In genomic region chr15:62402142-62402541, GRCm38 (mm10) we compare ENCODE assay signal across 13 mouse cellular contexts.
"Had no signal": no experiment of that assay in that cellular context is flagged by ENCODE, and none has a peak within 500 bp of the region (broad histone marks: within the 10 kb centered on the region; RNA-seq: fewer than 3 reads in every experiment).

No protein-coding gene starts in this region.

- H3K36me3 ChIP-seq: limb, embryonic 12.5 days; limb, embryonic 15.5 days; midbrain, embryonic 13.5 days had no signal

- DNase-seq: left cerebral cortex, postnatal 4 days; liver, postnatal 0 days; lung, embryonic 14.5 days; thymus, adult 18-20 months; thymus, postnatal 36 days had no signal

- H3K9me3 ChIP-seq: limb, embryonic 12.5 days; limb, embryonic 15.5 days; midbrain, embryonic 13.5 days had no signal

- H3K4me1 ChIP-seq: limb, embryonic 12.5 days; limb, embryonic 15.5 days; midbrain, embryonic 13.5 days had no signal

- ATAC-seq: intestine, postnatal 0 days; liver, postnatal 0 days; lung, postnatal 0 days; midbrain, embryonic 13.5 days; midbrain, embryonic 16.5 days had no signal

- H3K4me2 ChIP-seq: limb, embryonic 12.5 days; limb, embryonic 15.5 days; liver, embryonic 11.5 days; lung, embryonic 14.5 days; midbrain, embryonic 13.5 days had no signal

- H3K27ac ChIP-seq: limb, embryonic 12.5 days; limb, embryonic 15.5 days; liver, embryonic 14.5 days; midbrain, embryonic 13.5 days had no signal

- H3K9ac ChIP-seq: limb, embryonic 12.5 days; limb, embryonic 15.5 days; liver, embryonic 14.5 days; liver, postnatal 0 days; lung, embryonic 14.5 days; midbrain, embryonic 13.5 days had no signal

- H3K27me3 ChIP-seq: limb, embryonic 12.5 days; limb, embryonic 15.5 days; midbrain, embryonic 13.5 days had no signal

- H3K4me3 ChIP-seq: limb, embryonic 12.5 days; limb, embryonic 15.5 days; midbrain, embryonic 13.5 days had no signal
